Mouse (Mus musculus): Measurements from ENCODE around the gene Cenpn.

Gene Cenpn

GRCm38 (mm10) chr8:116921337-116922059 is at the start of gene Cenpn, which contains the start of gene Cmc2:
Cenpn (plus strand) TSS chr8:116921730.
Cmc2 (minus strand) TSS chr8:116921455.
- DNase-seq: peak; percentile 94 to 95

- DNase-seq: no peak
These were observed 48.7 kb upstream of the Cenpn start for GRCm38 (mm10) chr8:116872761-116873342.

- DNase-seq: no peak
These were observed 47.9 kb upstream of the Cenpn start for GRCm38 (mm10) chr8:116873586-116873985.

GRCm38 (mm10) chr8:116873986-116874385 is 47.5 kb upstream of the Cenpn start:
- no peak for DNase-seq

GRCm38 (mm10) chr8:116875798-116876450 is 45.6 kb upstream of the Cenpn start:
- no peak for DNase-seq

GRCm38 (mm10) chr8:116881396-116881795 is 40.1 kb upstream of the Cenpn start:
- no peak for DNase-seq

GRCm38 (mm10) chr8:116887813-116888212 is 33.7 kb upstream of the Cenpn start:
- DNase-seq: no peak

- DNase-seq: no peak
These were observed 30.1 kb upstream of the Cenpn start for GRCm38 (mm10) chr8:116891446-116891845.

GRCm38 (mm10) chr8:116892130-116892529 is 29.4 kb upstream of the Cenpn start:
- no peak for DNase-seq

GRCm38 (mm10) chr8:116892636-116893035 is 28.9 kb upstream of the Cenpn start:
- DNase-seq: no peak

- no peak for DNase-seq
These were observed 27.6 kb upstream of the Cenpn start for GRCm38 (mm10) chr8:116893938-116894337.

GRCm38 (mm10) chr8:116895521-116895920 is 26.0 kb upstream of the Cenpn start:
- DNase-seq: no peak

- DNase-seq: no peak
These were observed 16.8 kb upstream of the Cenpn start for GRCm38 (mm10) chr8:116904736-116905135.

GRCm38 (mm10) chr8:116905252-116905651 is 16.3 kb upstream of the Cenpn start:
- no peak for DNase-seq

- DNase-seq: no peak
These were observed 15.7 kb upstream of the Cenpn start for GRCm38 (mm10) chr8:116905836-116906235.

GRCm38 (mm10) chr8:116921005-116921336 is 559 bp upstream of the Cenpn start:
- DNase-seq: no peak

- DNase-seq: no peak
These were observed 679 bp downstream of the Cenpn start for GRCm38 (mm10) chr8:116922060-116922757.

GRCm38 (mm10) chr8:116923526-116923925 is 2.0 kb downstream of the Cenpn start:
- no peak for DNase-seq

GRCm38 (mm10) chr8:116927880-116928279 is 6.3 kb downstream of the Cenpn start:
- DNase-seq: peak; percentile 20 to 21

GRCm38 (mm10) chr8:116928588-116928987 is 7.1 kb downstream of the Cenpn start:
- no peak for DNase-seq

GRCm38 (mm10) chr8:116934976-116935375 is 13.4 kb downstream of the Cenpn start:
- no peak for DNase-seq

GRCm38 (mm10) chr8:116935506-116935905 is 14.0 kb downstream of the Cenpn start:
- DNase-seq: no peak

GRCm38 (mm10) chr8:116942284-116943058 is 20.9 kb downstream of the Cenpn start:
- DNase-seq: no peak
